Mouse (Mus musculus) gastrocnemius, adult 2 months (tissue): ENCODE data around the gene Gm36028. TPM values are rescaled to one million over a fixed set of nuclear protein-coding genes. Genes with fewer than 3 reads are reported as not detected.
A peak's percentile ranks its signal among the peaks of the same experiment; 100 is the strongest.

Source experiments
- DNase-seq: peaks from one replicate; pipeline ENCODE4 v3.0.0; 2022
- H3K27ac ChIP-seq: fragments of 200-600 bp; 2 replicates; pipeline ENCODE4 v1.8.1; 2022; ENCODE audit warnings: mild to moderate bottlenecking
- H3K4me3 ChIP-seq: fragments of 200-600 bp; 2 replicates; pipeline ENCODE4 v1.8.1; 2022; ENCODE audit warnings: mild to moderate bottlenecking, moderate library complexity
- CTCF ChIP-seq: fragments of 200-600 bp; IDR thresholded peaks from 2 replicates; pipeline ENCODE4 v1.8.1; 2022; ENCODE audit warnings: antibody characterized with exemption, mild to moderate bottlenecking, moderate library complexity
- intact Hi-C: fragments of 180-260 bp; cut with DNase I; formaldehyde crosslinking; loops from one replicate; pipeline ENCODE4 v1.15.1; 2025
- total RNA-seq, 2 experiments: library from RNA; stranded (reverse); gene quantifications; 2 replicates each; pipeline ENCODE4 v1.2.3; 2021

Gm36028 gene
- total RNA-seq, 2 experiments from 2014 or later = not detected

DNA sequence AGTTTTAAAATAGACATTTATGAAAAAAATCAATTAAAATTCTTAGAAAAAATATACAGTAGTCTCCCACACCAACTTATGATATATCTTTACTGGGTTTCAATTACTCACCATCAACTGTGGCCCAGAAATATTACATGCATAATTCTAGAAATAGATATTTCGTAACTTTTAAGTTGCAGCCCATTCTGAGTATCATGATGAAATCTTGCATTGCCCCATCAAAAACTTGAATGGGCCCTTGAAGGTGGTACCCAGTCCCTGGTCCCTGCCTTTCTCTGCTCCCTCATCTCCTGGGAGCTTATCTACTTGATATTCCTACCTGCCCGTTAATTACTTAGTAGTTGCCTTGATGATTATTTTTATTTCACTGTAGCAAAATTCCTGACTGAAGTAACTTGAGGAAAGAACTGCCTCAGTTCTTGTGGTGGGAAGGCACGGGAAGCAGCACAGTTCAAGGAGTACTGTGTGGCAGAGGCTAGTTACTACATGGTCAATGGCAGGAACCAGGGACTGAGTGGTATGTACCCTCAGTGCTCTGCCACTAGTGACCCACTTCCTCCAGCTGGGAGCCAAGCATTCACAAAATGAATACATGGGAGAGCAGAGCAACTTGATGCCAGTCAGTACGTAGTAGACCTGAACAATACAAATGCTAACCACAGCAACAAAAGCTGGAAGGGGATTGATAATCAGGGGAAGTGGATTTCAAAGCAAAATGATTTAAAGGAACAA, 13.7 kb upstream of the Gm36028 start:
- no peak for TF ChIP-seq CTCF
- H3K27ac ChIP-seq = 0 out of 2 replicates have a peak overlapping the region, but pooled peaks have one; percentile 36
- intact Hi-C loops = loop anchor here (5.0 kb wide), 1 partner anchor 323 kb away; no protein-coding TSS in a partner anchor
- H3K4me3 ChIP-seq = no peak overlapping the region
- no peak for DNase-seq

DNA sequence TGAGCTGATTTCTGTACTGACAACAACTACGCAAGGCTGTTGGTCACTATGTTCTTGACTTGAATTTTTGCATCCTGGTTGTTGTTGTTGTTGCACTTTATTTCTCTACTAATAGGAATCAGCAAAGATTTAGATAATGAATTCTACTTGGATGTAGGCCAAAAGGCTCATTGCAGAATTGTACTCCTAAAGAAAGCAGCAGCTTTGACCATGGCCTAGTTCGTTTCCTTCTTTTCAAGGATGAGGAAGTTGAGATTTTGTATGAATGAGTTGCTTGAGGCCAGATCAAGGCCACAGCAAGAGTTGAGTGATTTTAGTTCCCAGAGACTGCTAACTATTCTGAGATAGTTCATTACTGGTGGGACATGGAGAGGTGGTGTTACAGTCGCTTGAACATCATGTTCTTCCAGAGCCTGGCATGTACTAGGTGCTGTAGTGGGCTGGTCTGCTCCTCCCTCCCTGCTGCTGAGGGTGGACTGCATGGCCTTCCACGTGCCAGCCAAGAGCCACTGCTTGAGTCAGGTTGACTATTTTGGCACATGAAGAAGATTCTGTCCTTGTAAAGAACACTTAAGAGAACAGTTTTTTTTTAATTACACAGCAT, 10.3 kb upstream of the Gm36028 start:
- intact Hi-C loops = loop anchor here (5.0 kb wide), 1 partner anchor 326 kb away; no protein-coding TSS in a partner anchor
- no peak for TF ChIP-seq CTCF
- Histone ChIP-seq H3K4me3 (peak overlapping the region; percentile 93), H3K27ac (peak overlapping the region; percentile 100)
- peak; percentile 67 for DNase-seq

DNA sequence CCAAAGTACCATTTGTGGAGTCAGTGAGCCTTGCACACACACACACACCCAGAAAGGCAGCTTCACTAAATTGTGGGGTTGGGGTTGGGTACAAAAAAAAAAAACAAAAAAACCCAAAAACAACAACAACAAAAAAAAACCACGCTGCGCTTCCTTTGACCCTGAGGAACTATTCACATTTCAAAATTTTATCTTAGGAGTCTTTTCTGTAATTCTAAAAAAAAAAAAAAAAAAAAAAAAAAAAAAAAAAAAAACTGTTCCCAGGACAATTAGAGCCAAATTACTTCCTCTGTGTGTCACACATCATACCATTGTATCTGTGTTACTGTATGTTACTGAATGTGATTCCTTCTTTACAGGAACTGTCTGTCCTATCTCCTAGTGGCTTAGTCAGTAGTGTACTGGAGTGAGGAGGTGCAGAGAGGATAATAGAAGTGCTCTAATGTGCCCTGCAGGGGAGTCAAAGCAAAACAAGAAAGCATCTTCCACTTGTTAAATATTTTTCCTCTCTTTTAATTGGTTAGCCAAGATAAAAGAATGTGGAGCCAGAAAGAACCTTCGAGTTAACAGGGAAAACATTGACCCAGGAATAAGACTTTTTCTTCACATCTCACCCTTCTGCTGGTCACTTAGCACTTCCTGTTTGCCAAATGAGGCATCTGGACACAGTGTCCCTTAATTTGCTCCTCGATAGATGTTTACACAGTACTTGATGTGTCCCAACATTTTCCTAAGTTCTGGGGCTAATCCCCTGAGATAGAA, 8.7 kb upstream of the Gm36028 start:
- H3K27ac ChIP-seq = peak overlapping the region; percentile 100
- no peak for TF ChIP-seq CTCF
- intact Hi-C loops = loop anchor here (5.0 kb wide), 3 partner anchors 52 to 328 kb away; partner anchors contain the start of gene Gsk3b
- no peak for DNase-seq
- H3K4me3 ChIP-seq = peak overlapping the region; percentile 93

DNA sequence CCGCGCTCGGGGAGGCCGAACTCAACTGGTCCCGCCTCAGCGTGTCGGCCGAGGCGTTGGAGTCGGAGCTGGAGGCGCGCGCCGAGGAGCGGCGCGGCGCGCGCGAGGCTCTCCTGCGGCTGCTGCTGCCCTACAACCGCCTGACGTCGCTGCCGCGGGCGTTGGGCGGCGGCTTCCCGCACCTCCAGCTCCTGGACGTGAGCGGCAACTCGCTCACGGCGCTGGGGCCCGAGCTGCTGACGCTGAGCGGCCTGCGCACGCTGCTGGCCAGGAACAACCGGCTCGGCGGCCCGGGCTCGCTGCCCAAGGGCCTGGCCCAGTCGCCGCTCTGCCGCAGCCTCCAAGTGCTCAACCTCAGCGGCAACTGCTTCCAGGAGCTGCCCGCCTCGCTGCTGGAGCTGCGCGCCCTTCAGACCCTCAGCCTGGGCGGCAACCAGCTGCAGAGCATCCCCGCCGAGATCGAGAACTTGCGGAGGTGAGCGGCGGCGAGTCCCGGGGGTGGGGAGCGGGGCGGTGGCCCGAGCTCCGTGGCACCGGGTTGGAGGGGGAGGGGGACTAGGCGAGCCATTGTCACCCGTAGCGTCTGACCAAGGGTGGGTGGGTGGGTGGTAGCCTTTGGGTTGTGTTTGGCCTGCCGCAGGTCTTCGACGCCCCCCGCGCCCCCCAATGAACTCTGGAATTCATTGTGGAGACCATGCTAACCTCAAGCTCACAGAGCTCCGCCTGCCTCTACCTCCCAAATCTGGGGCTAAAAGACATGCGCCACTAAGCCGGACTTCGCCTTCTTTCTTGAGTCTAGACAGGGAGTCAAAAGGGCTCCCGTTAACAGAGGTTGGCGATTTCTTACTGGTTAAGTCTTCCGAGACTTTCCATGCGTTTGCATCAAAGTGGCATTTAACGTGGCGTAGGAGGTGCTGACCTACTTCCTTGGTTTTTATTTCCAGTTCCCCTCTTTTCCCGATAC, 7.8 kb upstream of the Gm36028 start:
- Histone ChIP-seq H3K4me3 (peak overlapping the region; percentile 93), H3K27ac (peak overlapping the region; percentile 100)
- no peak for TF ChIP-seq CTCF
- intact Hi-C loops = loop anchor here (5.0 kb wide), 2 partner anchors 51 to 219 kb away; partner anchors contain the start of gene Gsk3b
- DNase-seq = peak; percentile 84

DNA sequence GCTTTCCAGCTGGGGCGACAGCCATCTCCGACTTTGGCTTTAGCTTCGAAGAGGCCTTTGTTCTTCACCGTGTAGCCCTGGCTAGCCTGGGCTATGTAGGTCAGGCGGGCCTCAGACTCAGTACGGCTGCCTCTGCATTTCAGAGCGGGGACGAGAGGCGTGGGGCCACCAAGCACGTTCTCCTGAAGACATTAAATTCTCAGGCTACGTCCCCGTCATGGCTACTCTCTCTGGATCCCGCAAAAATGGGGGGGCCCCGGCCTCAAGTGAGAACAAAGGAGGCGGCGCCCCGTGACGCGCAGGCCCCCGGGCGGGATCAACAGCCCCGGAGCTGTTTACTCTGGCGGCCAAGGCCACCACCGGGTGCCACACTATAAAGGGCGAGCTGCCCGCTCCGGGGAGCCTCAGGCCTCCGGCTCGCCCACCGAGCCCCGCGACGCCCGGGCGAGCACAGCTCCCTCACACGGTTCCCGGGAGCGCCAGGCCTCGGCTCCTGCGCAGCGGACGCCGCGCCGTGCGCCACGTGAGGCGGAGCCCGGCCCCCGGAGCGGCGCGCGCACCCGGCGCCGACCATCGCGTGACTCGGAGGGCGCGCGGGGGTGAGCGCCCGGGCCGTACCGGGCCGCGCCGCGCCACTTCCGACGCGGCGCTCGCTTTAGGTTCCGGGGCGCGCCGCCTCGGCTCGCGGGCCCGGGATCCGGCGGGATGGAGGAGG, 7.0 kb upstream of the Gm36028 start, which contains the start of gene Lrrc58:
TSS of gene Lrrc58 (plus strand) at position 599 of the 715 bp plus-strand sequence.
- DNase-seq = peak; percentile 94
- peak within 1 kb of the TSS; percentile 100 for H3K27ac ChIP-seq
- peak within 1 kb of the TSS; percentile 93 for H3K4me3 ChIP-seq
- TF ChIP-seq CTCF = no peak
- intact Hi-C loops = loop anchor here (5.0 kb wide), 2 partner anchors 51 to 219 kb away; partner anchors contain the start of gene Gsk3b

DNA sequence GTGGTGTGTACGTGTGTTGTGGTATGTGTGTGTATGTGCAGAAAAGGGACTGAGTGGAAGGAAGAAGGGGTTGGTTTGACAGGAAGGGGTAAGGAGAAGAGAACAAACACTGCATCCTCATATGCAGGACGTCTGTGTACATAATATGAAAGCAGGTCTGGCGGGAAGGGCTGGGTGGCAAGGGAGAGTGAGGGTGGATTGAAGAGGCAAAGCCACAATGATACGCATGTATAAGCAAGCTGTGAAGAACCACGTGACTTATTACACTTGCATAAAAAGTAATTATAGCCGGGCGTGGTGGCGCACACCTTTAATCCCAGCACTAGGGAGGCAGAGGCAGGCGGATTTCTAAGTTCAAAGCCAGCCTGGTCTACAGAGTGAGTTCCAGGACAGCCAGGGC, 4.9 kb upstream of the Gm36028 start:
- H3K27ac ChIP-seq = no peak overlapping the region
- TF ChIP-seq CTCF = no peak
- intact Hi-C loops = loop anchor here (5.0 kb wide), 2 partner anchors 49 to 221 kb away; partner anchors contain the start of gene Gsk3b
- no peak for DNase-seq
- H3K4me3 ChIP-seq = no peak overlapping the region

DNA sequence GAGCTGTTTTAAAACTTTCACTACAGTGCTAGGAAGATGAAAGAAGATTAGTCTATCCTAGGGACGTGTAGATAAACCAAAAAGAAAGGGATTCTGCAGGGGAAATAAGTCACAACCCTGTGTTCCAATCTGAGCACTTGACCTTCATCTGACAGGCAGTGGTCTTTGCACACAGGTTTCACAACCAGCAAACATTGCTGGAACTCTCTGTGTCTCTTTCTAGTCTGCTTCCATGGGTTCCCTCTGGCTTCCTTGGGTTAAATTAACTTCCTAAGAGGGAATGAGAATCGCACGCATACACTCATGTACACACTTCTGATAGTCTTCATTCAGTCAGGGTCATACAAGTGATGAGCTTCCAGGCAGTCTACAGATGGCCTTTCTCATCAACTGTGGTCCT, 2.9 kb upstream of the Gm36028 start:
- intact Hi-C loops = no loop called here
- Histone ChIP-seq H3K4me3 (no peak overlapping the region), H3K27ac (no peak overlapping the region)
- TF ChIP-seq CTCF = no peak
- DNase-seq = no peak

DNA sequence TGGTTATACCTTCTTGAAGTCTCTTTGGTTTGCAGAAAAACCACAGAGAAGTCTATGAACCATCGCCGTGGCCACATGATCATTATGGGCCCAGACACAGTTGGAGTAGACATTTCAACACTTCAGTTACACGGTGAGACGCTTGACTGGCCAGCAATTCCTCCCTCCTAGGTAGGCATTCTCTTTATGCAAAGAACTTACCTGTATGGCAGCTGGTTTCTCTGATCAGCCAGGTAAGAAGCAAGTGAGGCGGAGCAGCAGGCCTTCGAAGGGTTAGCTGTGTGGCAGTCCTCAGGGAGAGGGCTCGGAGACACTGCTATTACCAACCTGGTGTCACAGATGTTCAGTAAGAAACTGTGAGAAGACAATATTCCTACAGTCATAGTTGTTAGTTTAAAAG, 733 bp downstream of the Gm36028 start:
- Histone ChIP-seq H3K27ac (no peak overlapping the region), H3K4me3 (no peak overlapping the region)
- no peak for TF ChIP-seq CTCF
- DNase-seq = no peak
- intact Hi-C loops = no loop called here

DNA sequence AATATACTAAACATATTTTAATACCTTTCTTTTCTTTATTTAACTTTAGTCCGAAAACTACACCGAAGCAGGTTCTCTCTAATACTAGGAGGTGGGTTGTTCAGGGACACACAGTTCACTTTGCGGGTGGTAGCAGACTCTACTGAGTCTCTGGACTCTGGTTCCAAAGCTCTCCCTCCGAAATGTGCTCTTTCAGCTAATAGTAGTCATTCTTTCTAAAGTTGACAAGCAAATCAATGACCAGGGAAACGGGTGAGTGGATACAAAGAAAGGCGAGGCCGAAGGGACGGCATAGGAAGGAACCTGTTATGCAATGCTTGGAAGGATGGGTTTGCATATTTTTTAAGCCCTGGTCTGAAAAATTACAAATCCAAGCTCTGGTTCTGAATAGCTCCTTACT, 3.5 kb downstream of the Gm36028 start:
- DNase-seq = no peak
- Histone ChIP-seq H3K4me3 (no peak overlapping the region), H3K27ac (no peak overlapping the region)
- intact Hi-C loops = no loop called here
- TF ChIP-seq CTCF = no peak

DNA sequence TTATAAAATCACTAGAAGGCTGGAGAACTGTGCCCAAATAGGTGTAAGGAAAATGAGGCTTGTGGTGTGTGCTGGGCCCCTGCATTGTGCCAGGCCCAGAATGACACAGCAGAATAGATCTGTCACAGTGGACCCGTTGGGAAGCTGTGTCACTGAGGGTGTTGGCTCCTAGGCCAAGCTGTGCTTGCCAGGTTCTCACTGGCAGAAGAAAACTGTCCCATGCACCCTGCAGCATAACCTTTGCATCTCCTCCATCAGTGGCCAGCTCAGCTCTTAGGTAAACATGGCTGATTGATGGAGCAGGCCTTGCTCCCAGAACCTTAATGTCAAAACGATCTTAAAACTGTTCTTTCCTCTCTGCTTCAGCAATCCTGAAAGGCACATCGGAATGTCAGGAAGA, 4.6 kb downstream of the Gm36028 start:
- DNase-seq = no peak
- TF ChIP-seq CTCF = no peak
- H3K27ac ChIP-seq = no peak overlapping the region; the same call in 1 of the 2 replicates
- H3K4me3 ChIP-seq = no peak overlapping the region
- intact Hi-C loops = no loop called here

DNA sequence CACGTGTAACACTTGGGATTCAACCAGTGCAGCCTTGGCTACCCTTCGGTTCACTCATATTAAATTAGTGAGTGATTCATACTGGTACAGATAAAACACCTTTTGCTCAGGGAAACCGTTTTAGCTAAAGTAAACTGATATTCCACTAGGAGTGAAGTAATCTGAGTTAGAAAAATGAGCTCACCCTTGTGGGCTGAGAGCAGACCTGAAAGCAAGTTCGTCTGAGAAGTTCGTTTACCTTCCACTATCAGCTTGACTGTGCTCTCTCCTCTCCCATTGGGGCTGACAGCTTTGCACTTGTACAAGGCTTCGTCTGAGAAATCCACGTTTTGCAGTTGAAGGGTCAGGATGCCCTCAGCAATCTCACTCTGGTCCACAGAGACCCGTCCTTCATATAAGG, 5.4 kb downstream of the Gm36028 start:
- DNase-seq = no peak
- intact Hi-C loops = no loop called here
- Histone ChIP-seq H3K4me3 (no peak overlapping the region), H3K27ac (no peak overlapping the region; the same call in 1 of the 2 replicates)
- no peak for TF ChIP-seq CTCF
